Mouse (Mus musculus) bone marrow, adult 2 months (tissue): ENCODE measurements around the gene Sema6c.

Experiments
- CTCF ChIP-seq: fragments of 200-500 bp; IDR thresholded peaks from 2 replicates; pipeline ENCODE4 v1.5.1; 2011; ENCODE audit warnings: low read length, control low read depth; ENCODE audit not compliant: control insufficient read depth, insufficient read depth
- POLR2A ChIP-seq: fragments of 200-500 bp; IDR thresholded peaks from 2 replicates; pipeline ENCODE4 v1.6.1; 2011; ENCODE audit warnings: low read depth, mild to moderate bottlenecking, control low read depth, low read length, borderline replicate concordance; ENCODE audit not compliant: control insufficient read depth

DNA sequence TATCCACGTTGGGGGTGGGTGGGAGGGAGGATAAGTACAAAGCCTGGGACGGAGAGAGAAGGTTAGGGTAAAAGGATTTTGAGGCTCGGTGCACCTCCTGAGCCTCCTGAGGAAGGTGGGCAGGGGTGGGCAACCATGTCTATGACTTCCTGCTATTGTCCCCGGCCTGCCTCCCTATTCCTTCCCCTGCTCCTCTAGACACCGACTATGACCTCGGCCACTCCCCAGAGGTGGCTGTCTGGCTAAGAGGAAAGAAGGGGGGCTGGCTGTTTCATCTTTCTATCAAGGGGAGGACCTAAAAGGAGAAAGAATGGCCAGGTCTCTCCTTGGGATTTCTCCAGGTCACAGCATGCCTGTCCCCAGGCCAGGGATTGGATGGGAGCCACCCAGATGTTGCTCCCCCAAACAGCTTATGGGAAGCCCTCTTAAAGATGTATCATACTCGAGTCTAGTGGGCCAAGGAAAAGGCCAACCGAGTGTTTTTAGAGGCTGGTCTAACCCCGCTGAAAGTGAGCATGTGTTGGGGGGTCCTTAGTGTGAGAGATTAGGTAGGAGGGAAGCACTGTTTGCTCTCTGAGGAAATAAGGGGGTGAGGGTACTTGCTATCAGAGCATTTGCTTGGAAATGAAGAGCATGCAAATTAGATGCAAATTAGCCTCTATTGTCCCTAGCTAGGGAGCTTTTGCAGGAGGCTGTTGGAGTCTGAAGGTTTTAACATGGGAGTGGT lies 1.5 kb downstream of the Sema6c start:
- TF ChIP-seq POLR2A (no peak), CTCF (no peak)
